1 mouse cellular context compared by ENCODE assay signal in genomic region chr9:118600393-118600792, GRCm38 (mm10). TPM values are rescaled to one million over a fixed set of nuclear protein-coding genes. Genes with fewer than 3 reads are reported as not detected.
"Had no signal": no experiment of that assay in that cellular context is flagged by ENCODE, and none has a peak within 500 bp of the region (broad histone marks: within the 10 kb centered on the region; RNA-seq: fewer than 3 reads in every experiment).

No protein-coding gene starts in this region.

RNA-seq across cellular contexts. Expression of gene Itga9, which starts 6.1 kb away (rescaled TPM):
- total RNA-seq: monocyte, adult 5-6 weeks had no signal
